Mouse (Mus musculus) CD4-positive, CD25-positive, alpha-beta regulatory T cell, adult 9 weeks (primary cell): ENCODE measurements around the gene Slc25a16. TPM values are rescaled to one million over a fixed set of nuclear protein-coding genes. Genes with fewer than 3 reads are reported as not detected.

Experiments
- polyA plus RNA-seq: library from polyadenylated mRNA; unstranded; fragments of 100-300 nt; shearing (Covaris generic); gene quantifications from one replicate; pipeline ENCODE4 v1.2.1, GENCODE M21; 2017

The Slc25a16 gene
- 2.9 TPM for polyA plus RNA-seq

DNA sequence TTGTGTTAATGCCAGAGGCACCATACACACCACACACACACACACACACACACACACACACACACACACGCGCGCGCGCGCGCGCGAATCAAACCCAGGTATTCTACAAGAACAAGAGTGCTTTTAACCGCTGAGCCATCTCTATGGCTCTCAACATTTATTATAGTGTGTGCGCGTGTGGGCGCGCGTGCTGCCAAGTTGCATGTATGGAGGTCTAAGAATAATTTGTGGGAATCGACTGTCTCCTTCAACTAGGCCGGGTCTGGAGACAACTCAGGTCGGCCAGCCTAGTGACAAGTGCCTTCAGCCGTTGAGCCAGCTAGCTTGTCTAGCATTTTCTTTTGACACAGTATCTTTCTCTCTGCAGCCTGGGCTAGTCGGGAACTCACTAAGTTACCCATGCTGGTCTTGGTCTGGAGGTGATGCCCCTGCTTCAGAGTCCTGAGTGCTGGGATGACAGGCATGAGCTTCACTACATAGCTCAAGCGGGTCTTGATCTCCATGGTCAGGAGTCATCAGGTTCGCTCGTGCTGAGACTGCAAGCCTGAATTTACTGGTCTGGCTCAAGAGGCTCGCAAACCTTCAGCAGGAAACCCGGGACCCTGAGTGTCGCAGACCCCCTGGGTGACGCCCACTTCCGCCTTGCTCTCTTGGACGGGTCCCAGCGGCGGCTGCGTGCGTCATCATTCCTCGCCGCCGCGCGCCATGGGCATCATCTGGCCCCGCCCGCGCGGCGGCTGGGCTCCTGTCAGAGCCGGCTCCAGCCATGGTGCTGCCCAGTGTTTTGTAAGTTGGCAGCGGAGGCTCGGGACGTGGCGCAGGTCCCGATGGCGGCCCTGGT, at the start of gene Slc25a16:
TSS of gene Slc25a16 (plus strand) at position 709 of the 841 bp plus-strand sequence.

GRCm38 (mm10) chr10:62908896-62909295, 11.5 kb upstream of the Slc25a16 start, which contains the start of gene Tet1:
Gene Tet1 (minus strand): TSS chr10:62908996.

DNA sequence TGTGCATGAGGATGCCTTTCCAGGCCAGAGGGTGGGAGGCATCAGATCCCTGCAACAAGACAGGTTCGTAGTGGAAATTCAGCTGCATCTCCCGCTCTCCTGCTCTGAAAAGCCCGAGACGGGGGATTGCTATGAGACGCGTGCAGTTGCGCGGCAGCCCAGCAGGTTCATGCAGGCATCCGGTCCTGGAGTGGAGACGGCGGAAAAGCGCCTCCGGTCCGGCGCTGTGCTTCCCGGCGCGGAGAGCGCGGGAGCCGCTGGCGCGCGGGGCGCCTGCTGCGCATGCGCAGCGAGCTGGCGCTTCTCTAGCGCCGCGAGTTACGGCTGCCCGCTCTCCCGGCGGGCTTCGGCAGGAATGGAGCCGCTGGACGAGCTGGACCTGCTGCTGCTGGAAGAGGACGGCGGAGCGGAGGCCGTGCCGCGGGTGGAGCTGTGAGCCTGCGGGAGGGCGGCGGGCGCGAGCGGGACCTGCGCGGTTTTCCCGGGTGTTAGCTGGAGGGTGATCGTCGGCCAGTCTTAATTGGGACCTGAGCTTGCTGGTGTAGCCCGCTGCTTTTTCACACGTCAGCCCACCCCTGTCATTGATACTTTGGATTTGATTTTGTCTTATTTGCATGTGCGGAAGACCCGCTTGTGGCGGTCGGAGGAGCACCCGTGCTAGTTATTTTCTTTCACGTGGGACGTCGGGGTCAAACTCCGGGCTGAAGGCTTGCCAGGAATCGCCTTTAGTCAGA, 26.5 kb downstream of the Slc25a16 start, which contains the start of gene Dna2:
TSS of gene Dna2 (plus strand) at position 289 of the 734 bp plus-strand sequence.

DNA sequence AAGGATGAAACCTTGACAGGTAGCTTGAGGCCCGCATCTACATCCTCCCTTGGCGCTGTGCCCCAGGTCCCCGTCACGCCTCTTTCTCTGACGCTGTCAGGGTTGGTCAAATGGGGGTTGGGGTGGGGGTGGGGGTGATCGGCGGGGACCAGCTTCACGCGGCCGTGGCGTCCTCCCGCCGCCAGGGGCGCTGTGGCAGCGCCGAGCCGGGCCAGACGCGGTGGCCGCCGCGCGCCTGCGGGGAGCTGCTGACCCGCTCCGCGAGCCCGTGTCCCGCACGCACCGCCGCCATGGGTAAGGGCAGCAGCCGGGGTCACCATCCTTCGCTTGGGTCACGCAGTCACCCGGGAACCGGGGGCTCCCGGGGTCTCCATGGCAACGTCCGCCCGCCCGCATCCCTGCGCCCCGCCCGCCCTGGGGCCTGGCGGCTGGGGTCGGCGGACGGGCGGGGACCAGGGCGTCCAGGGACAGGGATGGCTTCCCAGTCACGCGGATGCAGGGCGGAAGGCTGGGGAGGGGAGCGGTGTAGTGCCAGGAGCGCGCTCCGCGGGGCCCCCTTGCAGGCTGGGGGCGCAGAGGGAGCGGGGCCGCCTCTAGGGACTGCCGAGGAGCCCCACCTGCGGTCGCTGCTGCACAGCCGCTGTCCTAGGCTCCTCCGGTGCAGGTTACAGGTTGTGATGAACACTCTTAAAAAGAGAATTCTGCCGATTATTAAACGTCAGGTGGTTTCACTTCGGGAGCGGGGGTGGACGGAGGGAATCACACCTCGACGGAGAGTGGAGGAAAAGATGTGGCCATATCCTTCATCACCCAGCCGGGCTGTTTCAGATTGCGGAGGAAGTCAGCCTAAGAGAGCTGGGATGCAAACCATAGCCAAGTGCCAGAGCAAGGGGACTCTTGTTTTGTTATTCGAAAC, 59.9 kb downstream of the Slc25a16 start, which contains the start of gene Rufy2:
TSS of gene Rufy2 (plus strand) at position 185 of the 916 bp plus-strand sequence.

Other genes starting within 250 kb of the Slc25a16 start
- 2.3 TPM for gene Stox1, start 194.5 kb upstream of the Slc25a16 start, polyA plus RNA-seq
- 146 TPM for gene Ccar1, start 128.3 kb upstream of the Slc25a16 start, polyA plus RNA-seq
- gene Tet1, start 11.6 kb upstream of the Slc25a16 start, polyA plus RNA-seq: 16.0 TPM
- 2.1 TPM for gene Dna2, start 26.4 kb downstream of the Slc25a16 start, polyA plus RNA-seq
- gene Rufy2, start 59.6 kb downstream of the Slc25a16 start, polyA plus RNA-seq: 45.4 TPM
- gene Hnrnph3, start 103.6 kb downstream of the Slc25a16 start, polyA plus RNA-seq: 74.6 TPM
- 1.0 TPM for gene Pbld2, start 103.7 kb downstream of the Slc25a16 start, polyA plus RNA-seq
- gene Pbld1, start 139.5 kb downstream of the Slc25a16 start, polyA plus RNA-seq: 0.41 TPM
- not detected for gene Atoh7, start 179.0 kb downstream of the Slc25a16 start, polyA plus RNA-seq